Mouse (Mus musculus) c-Kit-negative CD71-positive TER-119-positive erythroid progenitor cells, embryonic 14.5 days (primary cell): ENCODE data around the gene Camsap2.

Experiments used
- DNase-seq: peaks from one replicate; pipeline ENCODE4 v3.0.0-alpha.2; 2013; ENCODE audit warnings: low read depth, low spot score

The Camsap2 gene

DNA sequence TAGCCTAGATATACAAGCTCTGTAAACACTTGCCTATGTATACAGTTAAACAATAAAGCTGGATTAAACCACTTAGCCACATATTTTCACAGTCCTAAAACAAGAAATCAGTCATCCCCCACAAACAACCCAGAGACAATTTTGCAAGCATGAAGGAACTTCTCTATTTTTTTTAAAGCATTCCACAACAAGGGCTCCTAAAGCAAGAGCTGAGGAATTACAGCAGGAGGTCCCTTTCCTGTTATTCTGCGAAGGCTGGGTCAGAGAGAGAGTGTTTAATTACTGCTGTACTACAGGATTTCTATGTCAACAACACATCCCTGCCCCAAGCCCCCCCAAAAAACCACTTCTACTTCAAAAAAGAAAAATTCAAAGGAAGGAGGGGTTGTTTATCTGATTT is 1.6 kb downstream of the Camsap2 start:
- DNase-seq = no peak

GRCm38 (mm10) chr1:136343727-136344126 is 2.2 kb downstream of the Camsap2 start:
- no peak for DNase-seq

- DNase-seq = no peak
These were observed 5.4 kb downstream of the Camsap2 start for GRCm38 (mm10) chr1:136340541-136340940.

- DNase-seq = no peak
These were observed 11.2 kb downstream of the Camsap2 start for GRCm38 (mm10) chr1:136334743-136335142.

DNA sequence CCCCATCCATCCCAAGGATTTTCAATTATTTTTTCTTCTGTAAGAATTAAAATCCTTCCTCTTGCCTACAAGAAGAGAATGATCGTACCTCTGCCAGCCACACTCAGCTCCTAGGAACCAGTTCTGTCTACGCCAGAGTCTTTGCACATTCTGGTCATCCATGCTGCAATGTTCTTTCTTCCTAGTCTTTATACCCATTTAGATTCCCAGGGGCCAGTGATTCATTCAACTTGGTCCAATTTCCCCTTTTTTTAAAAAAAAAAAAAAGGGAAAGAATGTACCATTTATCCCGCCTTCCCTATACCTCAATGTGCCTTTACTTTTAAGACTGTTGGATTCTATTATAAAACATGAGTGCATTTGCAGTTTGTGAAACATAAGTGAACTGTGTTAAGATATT is 12.4 kb downstream of the Camsap2 start:
- no peak for DNase-seq

- DNase-seq = no peak
These were observed 12.8 kb downstream of the Camsap2 start for GRCm38 (mm10) chr1:136333071-136333470.

DNA sequence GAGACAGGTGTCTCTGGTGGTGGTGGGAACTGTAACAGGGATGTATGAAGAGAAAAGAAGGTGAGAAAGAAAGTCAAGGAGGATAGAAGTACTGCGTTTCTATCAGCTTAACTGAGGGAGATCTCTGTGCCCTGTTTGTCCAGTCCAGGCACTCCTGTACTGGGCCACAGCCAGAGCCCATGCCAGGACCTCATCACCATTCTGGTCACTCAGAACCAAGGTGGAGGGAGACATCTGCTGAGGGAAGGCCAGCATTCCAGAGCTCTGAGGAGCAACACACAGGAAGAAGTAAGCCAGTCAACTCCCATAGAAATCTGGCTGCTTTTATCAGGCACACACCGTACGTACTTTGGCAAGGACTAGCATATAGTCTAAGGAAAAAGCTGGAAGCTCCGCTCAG is 14.1 kb downstream of the Camsap2 start:
- DNase-seq = no peak

GRCm38 (mm10) chr1:136329426-136329825 is 16.5 kb downstream of the Camsap2 start:
- no peak for DNase-seq

- no peak for DNase-seq
These were observed 17.3 kb downstream of the Camsap2 start for GRCm38 (mm10) chr1:136328640-136329039.

GRCm38 (mm10) chr1:136327638-136328037 is 18.3 kb downstream of the Camsap2 start:
- DNase-seq = no peak

GRCm38 (mm10) chr1:136325933-136326332 is 20.0 kb downstream of the Camsap2 start:
- no peak for DNase-seq

DNA sequence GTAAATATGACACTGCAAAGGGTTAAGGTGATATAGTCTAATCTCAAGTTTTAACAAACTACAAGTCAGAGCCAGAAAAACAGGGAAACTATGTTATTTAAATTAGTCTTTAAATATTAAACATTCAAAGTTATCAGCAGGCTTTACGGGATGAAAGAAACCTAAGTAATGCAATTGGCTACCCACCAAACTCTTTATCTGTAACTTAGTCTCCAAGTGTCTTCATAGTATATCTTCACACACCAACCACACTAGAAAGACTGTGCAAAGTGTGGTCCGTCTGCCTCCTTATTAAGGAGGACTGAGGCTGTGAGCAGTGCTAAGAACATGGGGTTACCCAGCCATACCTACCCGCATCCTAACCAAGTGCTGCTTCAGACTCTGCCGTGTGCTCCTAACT is 23.6 kb downstream of the Camsap2 start:
- DNase-seq = no peak

- DNase-seq = no peak
These were observed 29.6 kb downstream of the Camsap2 start for GRCm38 (mm10) chr1:136316317-136316716.

DNA sequence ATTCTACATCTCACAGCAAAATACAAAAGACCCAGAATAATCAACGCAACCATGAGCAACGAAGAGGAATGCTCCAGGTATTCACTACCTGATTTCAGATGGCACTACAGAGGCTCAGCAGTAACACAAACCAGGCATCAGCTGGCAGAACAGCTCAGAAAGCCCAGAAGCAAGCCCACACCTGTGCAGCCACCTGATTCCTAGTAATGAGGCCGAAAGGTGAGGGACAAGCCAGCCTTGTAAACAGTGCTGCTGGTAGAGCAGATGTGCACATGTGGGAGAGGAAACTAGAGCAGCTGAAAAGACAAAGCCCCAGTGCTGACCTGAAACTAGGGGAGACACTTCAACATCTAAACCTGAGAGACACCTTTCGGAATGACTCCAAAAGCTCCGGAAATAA is 36.7 kb downstream of the Camsap2 start:
- DNase-seq = no peak

- no peak for DNase-seq
These were observed 39.5 kb downstream of the Camsap2 start for GRCm38 (mm10) chr1:136306424-136306823.

GRCm38 (mm10) chr1:136293961-136294360 is 51.9 kb downstream of the Camsap2 start:
- no peak for DNase-seq

DNA sequence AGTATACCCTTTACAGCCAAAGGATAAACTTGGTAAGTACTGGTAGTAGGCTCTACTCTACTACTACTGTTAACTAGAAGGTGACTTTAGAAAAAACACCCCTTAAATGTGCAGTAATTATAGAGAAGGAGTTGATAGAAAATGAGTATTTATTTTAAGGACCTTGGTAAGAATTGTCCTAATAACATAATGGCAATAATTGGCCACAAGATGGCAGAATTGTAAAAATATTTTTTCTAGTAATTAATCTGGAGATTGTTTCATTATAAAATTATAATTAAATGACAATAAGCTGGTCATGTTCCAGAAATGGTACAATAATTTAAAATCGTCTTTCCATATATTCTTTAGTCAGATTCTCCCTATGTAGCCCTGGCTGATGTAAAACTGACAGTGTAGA is 56.1 kb downstream of the Camsap2 start:
- no peak for DNase-seq

GRCm38 (mm10) chr1:136277366-136277765 is 68.5 kb downstream of the Camsap2 start:
- no peak for DNase-seq

- no peak for DNase-seq
These were observed 77.7 kb downstream of the Camsap2 start for GRCm38 (mm10) chr1:136268224-136268623.

- DNase-seq = no peak
These were observed 79.8 kb downstream of the Camsap2 start for GRCm38 (mm10) chr1:136266127-136266526.

DNA sequence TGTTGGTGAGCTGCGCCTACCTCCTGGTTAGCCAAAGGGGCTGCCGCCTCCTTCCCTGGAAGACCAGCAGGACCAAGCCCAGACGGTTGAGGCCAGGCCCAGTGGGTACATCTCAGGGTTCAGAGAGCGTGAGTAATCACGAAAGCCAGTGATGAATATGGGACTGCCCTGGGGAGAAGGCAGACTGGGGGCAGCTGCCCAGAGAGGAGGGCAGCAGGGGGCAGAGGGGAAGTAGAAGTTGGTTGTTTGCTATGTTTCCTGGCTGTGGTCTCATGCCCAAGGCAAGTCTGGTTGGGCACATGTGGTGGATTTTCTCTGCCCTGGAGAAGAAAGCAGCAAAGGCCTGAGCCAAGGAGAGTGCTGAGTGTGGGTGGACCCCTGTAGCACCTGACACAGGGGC is 82.5 kb downstream of the Camsap2 start:
- DNase-seq = no peak

- no peak for DNase-seq
These were observed 85.2 kb downstream of the Camsap2 start, which contains the start of gene Gpr25 for GRCm38 (mm10) chr1:136260635-136261238. TSS of gene Gpr25 (minus strand) at chr1:136260873.

DNA sequence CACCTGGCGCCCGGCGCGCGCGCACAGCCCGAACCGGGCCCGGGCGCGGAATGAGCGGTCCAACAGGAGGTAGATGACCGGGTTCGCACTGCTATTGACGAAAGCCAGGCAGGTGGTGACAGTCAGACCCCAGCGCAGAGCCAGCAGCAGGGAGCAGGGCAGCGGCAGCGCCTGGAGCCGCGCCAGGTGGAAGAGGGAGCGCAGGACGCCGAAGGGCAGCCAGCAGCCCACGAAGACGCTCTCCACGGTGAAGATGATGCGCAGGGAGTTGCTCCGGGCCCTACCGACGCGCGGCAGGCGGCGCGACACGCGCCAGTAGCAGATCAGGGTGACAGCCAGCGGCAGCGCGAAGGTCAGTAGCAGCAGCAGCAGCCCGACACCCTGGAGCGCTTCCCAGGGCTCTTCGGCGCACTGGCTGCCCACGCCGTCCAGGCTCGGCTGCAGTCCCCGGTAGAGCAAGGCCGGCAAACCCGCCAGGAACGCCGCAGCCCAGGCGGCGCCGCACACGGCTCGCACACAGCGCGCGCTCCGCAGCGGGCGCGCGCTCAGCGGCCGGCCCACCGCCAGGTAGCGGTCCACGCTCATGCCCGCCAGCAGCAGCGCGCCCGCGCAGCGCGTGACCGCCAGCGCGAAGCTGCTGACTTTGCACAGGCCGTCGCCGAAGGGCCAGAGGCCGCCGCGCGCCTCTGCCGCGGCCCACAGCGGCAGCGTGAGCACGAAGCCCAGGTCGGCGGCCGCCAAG is 85.8 kb downstream of the Camsap2 start:
- DNase-seq = no peak
